Mouse (Mus musculus): ENCODE measurements around the gene Igsf23.

DNA sequence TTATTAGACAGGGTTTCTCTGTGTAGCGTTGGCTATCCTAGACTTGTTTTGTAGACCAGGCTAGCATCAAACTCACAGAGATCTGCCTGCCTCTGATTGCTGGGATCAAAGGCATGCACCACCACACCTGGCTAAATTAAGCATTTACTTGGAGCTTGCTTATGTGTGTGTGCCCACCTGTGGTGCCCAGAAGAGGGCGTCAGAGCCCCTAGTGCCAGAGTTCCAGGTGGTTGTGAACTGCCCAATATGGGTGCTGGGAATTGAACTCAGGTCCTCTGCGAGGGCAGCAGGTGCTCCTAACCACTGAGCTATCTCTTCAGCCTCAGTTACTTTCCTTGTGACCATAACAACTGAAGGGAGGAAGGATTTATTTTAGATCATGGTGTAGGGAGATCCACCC is 18.6 kb upstream of the Igsf23 start:
- no peak for TF ChIP-seq CTCF (IDR thresholded peaks at IDR 0.05; ENCODE audit: low read depth, low read length)
- TF ChIP-seq POLR2A (IDR thresholded peaks at IDR 0.05; ENCODE audit: borderline replicate concordance, low read depth, low read length): no peak

Measured in bone marrow macrophage, adult 2 months (primary cell).